Mouse (Mus musculus): ENCODE data around the gene D17H6S53E. TPM values are rescaled to one million over a fixed set of nuclear protein-coding genes. Genes with fewer than 3 reads are reported as not detected.
A peak's percentile ranks its signal among the peaks of the same experiment; 100 is the strongest.

Gene D17H6S53E
- polyA plus RNA-seq, 1 experiment, result 20.2 TPM

DNA sequence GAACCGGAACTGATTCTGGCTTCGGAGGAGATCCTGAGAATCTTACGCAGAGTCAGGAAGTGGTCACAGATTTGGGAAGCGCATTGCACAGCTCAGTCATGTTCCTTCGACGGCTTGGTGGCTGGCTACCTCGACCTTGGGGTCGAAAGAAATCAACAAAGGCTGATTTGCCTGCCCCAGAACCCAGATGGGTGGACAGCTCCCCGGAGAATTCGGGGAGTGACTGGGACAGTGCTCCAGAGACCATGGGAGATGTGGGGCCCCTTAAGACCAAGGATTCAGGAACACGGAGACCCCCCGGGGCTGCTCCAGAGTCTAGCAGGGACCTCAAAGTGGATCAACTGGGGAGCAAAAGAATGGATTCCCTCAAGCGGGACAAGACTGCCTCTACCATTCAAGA, 844 bp downstream of the D17H6S53E start:
- Histone ChIP-seq H3K27ac (ENCODE audit: control insufficient read depth, insufficient read depth, low read depth, low read length, poor library complexity) (peak overlapping the region; percentile 89), H3K4me3 (replicated peaks; ENCODE audit: control insufficient read depth, low read depth, low read length) (peak overlapping the region; percentile 88), H3K4me1 (ENCODE audit: control insufficient read depth, insufficient read depth, low read length) (peaks cover 2% of the 10 kb centered on the region; the same call in 1 of the 2 replicates)
- TF ChIP-seq POLR2A (IDR thresholded peaks at IDR 0.05; ENCODE audit: borderline replicate concordance, control insufficient read depth, low read depth, low read length) (no peak), CTCF (IDR thresholded peaks at IDR 0.05; ENCODE audit: control insufficient read depth, insufficient read depth, low read length) (no peak)
- 36% methylated on average over 13 of the region's 13 CpGs for WGBS

- WGBS, result 82% methylated on average over 11 of the region's 11 CpGs
- peaks cover 2% of the 10 kb centered on the region; the same call in 1 of the 2 replicates for H3K4me1 ChIP-seq (ENCODE audit: control insufficient read depth, insufficient read depth, low read length)
- H3K4me3 ChIP-seq (replicated peaks; ENCODE audit: control insufficient read depth, low read depth, low read length), result no peak overlapping the region
- no peak for TF ChIP-seq POLR2A (IDR thresholded peaks at IDR 0.05; ENCODE audit: borderline replicate concordance, control insufficient read depth, low read depth, low read length)
- no peak for TF ChIP-seq CTCF (IDR thresholded peaks at IDR 0.05; ENCODE audit: control insufficient read depth, insufficient read depth, low read length)
- no peak overlapping the region for H3K27ac ChIP-seq (ENCODE audit: control insufficient read depth, insufficient read depth, low read depth, low read length, poor library complexity)
Observed at GRCm38 (mm10) chr17:35128996-35129395, 2.8 kb downstream of the D17H6S53E start.

GRCm38 (mm10) chr17:35131038-35131437, 4.9 kb downstream of the D17H6S53E start:
- no peak overlapping the region for H3K27ac ChIP-seq (ENCODE audit: control insufficient read depth, insufficient read depth, low read depth, low read length, poor library complexity)
- 84% methylated on average over 8 of the region's 8 CpGs for whole genome bisulfite sequencing
- H3K4me1 ChIP-seq (ENCODE audit: control insufficient read depth, insufficient read depth, low read length), result no peaks in the 10 kb centered on the region; the same call in 1 of the 2 replicates
- TF ChIP-seq POLR2A (IDR thresholded peaks at IDR 0.05; ENCODE audit: borderline replicate concordance, control insufficient read depth, low read depth, low read length) (no peak), CTCF (IDR thresholded peaks at IDR 0.05; ENCODE audit: control insufficient read depth, insufficient read depth, low read length) (no peak)
- no peak overlapping the region for H3K4me3 ChIP-seq (replicated peaks; ENCODE audit: control insufficient read depth, low read depth, low read length)

- no peak for TF ChIP-seq CTCF (IDR thresholded peaks at IDR 0.05; ENCODE audit: control insufficient read depth, insufficient read depth, low read length)
- TF ChIP-seq POLR2A (IDR thresholded peaks at IDR 0.05; ENCODE audit: borderline replicate concordance, control insufficient read depth, low read depth, low read length), result no peak
- Histone ChIP-seq H3K4me1 (ENCODE audit: control insufficient read depth, insufficient read depth, low read length) (no peaks in the 10 kb centered on the region; the same call in 1 of the 2 replicates), H3K4me3 (replicated peaks; ENCODE audit: control insufficient read depth, low read depth, low read length) (no peak within 1 kb of the TSS), H3K27ac (ENCODE audit: control insufficient read depth, insufficient read depth, low read depth, low read length, poor library complexity) (no peak within 1 kb of the TSS)
- 81% methylated on average over 15 of the region's 15 CpGs for WGBS
Observed at GRCm38 (mm10) chr17:35131500-35132173, 5.5 kb downstream of the D17H6S53E start, which contains the start of gene Apom. Apom (minus strand) TSS chr17:35132050.

DNA sequence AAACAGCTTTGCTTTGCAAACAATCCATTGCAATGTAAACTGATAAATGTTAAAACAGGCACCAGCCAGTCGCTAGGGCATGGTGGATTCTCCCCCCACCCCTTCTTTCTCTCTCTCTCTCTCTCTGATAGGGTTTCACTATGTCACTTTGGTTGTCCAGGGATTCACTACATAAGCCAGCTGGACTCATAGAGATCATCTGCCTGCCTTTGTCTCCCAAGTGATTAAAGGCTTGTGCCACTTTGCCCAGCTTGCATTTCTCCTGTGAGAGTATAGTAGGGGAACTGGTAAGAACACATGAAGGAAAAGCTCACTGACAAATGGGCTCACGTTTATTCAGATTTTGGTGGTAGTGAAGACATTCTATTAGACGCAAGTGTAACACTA, 6.0 kb downstream of the D17H6S53E start:
- H3K4me1 ChIP-seq (ENCODE audit: control insufficient read depth, insufficient read depth, low read length), result no peaks in the 10 kb centered on the region; the same call in 1 of the 2 replicates
- no peak overlapping the region for H3K4me3 ChIP-seq (replicated peaks; ENCODE audit: control insufficient read depth, low read depth, low read length)
- TF ChIP-seq POLR2A (IDR thresholded peaks at IDR 0.05; ENCODE audit: borderline replicate concordance, control insufficient read depth, low read depth, low read length), result no peak
- no peak for TF ChIP-seq CTCF (IDR thresholded peaks at IDR 0.05; ENCODE audit: control insufficient read depth, insufficient read depth, low read length)
- H3K27ac ChIP-seq (ENCODE audit: control insufficient read depth, insufficient read depth, low read depth, low read length, poor library complexity), result no peak overlapping the region
- WGBS, result 86% methylated on average over 3 of the region's 3 CpGs

- 90% methylated on average over 7 of the region's 7 CpGs for WGBS
- no peak overlapping the region for H3K27ac ChIP-seq (ENCODE audit: control insufficient read depth, insufficient read depth, low read depth, low read length, poor library complexity)
- no peak overlapping the region for H3K4me3 ChIP-seq (replicated peaks; ENCODE audit: control insufficient read depth, low read depth, low read length)
- H3K4me1 ChIP-seq (ENCODE audit: control insufficient read depth, insufficient read depth, low read length), result no peaks in the 10 kb centered on the region; the same call in 1 of the 2 replicates
- no peak for TF ChIP-seq CTCF (IDR thresholded peaks at IDR 0.05; ENCODE audit: control insufficient read depth, insufficient read depth, low read length)
- TF ChIP-seq POLR2A (IDR thresholded peaks at IDR 0.05; ENCODE audit: borderline replicate concordance, control insufficient read depth, low read depth, low read length), result no peak
Observed at GRCm38 (mm10) chr17:35133517-35133916, 7.3 kb downstream of the D17H6S53E start.

- TF ChIP-seq CTCF (IDR thresholded peaks at IDR 0.05; ENCODE audit: control insufficient read depth, insufficient read depth, low read length) (no peak), POLR2A (IDR thresholded peaks at IDR 0.05; ENCODE audit: borderline replicate concordance, control insufficient read depth, low read depth, low read length) (peak; percentile 21; the same call in 1 of the 2 replicates)
- under 1% methylated on average over 66 of the region's 66 CpGs for WGBS
- Histone ChIP-seq H3K4me1 (ENCODE audit: control insufficient read depth, insufficient read depth, low read length) (no peaks in the 10 kb centered on the region; the same call in 1 of the 2 replicates), H3K4me3 (replicated peaks; ENCODE audit: control insufficient read depth, low read depth, low read length) (peak within 1 kb of the TSS; percentile 97), H3K27ac (ENCODE audit: control insufficient read depth, insufficient read depth, low read depth, low read length, poor library complexity) (peak within 1 kb of the TSS; percentile 96)
Observed at GRCm38 (mm10) chr17:35134801-35135590, 8.8 kb downstream of the D17H6S53E start, which contains the start of gene Bag6. Bag6 (plus strand) TSS chr17:35135178.

Measured in bone marrow, adult 2 months (tissue).